Mouse (Mus musculus) mammary gland, adult 2 months (tissue): ENCODE data around the gene Gm44579. TPM values are rescaled to one million over a fixed set of nuclear protein-coding genes. Genes with fewer than 3 reads are reported as not detected.

Experiments
- polyA plus RNA-seq: library from polyadenylated mRNA; depleted of rRNA; stranded (reverse); fragments of >200 nt; gene quantifications from 2 replicates; pipeline ENCODE4 v1.2.3, GENCODE M21; 2012; ENCODE audit warnings: low replicate concordance; rRNA removed

Gene Gm44579
- not detected in 2 replicates for polyA plus RNA-seq

GRCm38 (mm10) chr15:98220877-98221276 lies at the start of gene Gm44579, which contains the start of gene Olfr287:
Gene Gm44579 (minus strand): TSS chr15:98220977.
Gene Olfr287 (minus strand): TSS chr15:98221056.

GRCm38 (mm10) chr15:98257193-98257592 lies 36.4 kb upstream of the Gm44579 start, which contains the start of gene H1fnt:
Gene H1fnt (minus strand): TSS chr15:98257293.

GRCm38 (mm10) chr15:98234350-98234749 lies 13.6 kb upstream of the Gm44579 start, which contains the start of gene Olfr286:
Gene Olfr286 (minus strand): TSS chr15:98234450.

GRCm38 (mm10) chr15:98195442-98195841 lies 25.3 kb downstream of the Gm44579 start, which contains the start of gene Olfr288:
Gene Olfr288 (minus strand): TSS chr15:98195542.

GRCm38 (mm10) chr15:98166963-98167644 lies 53.7 kb downstream of the Gm44579 start, which contains the start of gene Ccdc184:
Gene Ccdc184 (plus strand): TSS chr15:98167158.

GRCm38 (mm10) chr15:98165525-98165924 lies 55.3 kb downstream of the Gm44579 start, which contains the start of gene Asb8:
Gene Asb8 (minus strand): TSS chr15:98165625.

Other genes starting within 250 kb of the Gm44579 start
- 0.04 TPM in 2 replicates for gene Col2a1, start 216.3 kb downstream of the Gm44579 start, polyA plus RNA-seq
- 17.8 and 350 TPM in 2 replicates for gene Pfkm, start 128.4 kb downstream of the Gm44579 start, polyA plus RNA-seq
- gene Senp1, start 127.2 kb downstream of the Gm44579 start, polyA plus RNA-seq, result 9.2 and 13.4 TPM in 2 replicates
- gene Asb8, start 55.4 kb downstream of the Gm44579 start, polyA plus RNA-seq, result 39.8 and 71.3 TPM in 2 replicates
- gene Ccdc184, start 53.8 kb downstream of the Gm44579 start, polyA plus RNA-seq, result 0.19 and 0.32 TPM in 2 replicates
- not detected in 2 replicates for gene Olfr288, start 25.4 kb downstream of the Gm44579 start, polyA plus RNA-seq
- not detected in 2 replicates for gene Olfr287, start 79 bp upstream of the Gm44579 start, polyA plus RNA-seq
- gene Olfr286, start 13.5 kb upstream of the Gm44579 start, polyA plus RNA-seq, result not detected in 2 replicates
- gene H1fnt, start 36.3 kb upstream of the Gm44579 start, polyA plus RNA-seq, result not detected in 2 replicates
- 1.3 and 3.5 TPM in 2 replicates for gene Zfp641, start 75.2 kb upstream of the Gm44579 start, polyA plus RNA-seq
- gene Olfr285, start 96.4 kb upstream of the Gm44579 start, polyA plus RNA-seq, result not detected in 2 replicates
- gene Olfr284, start 120.0 kb upstream of the Gm44579 start, polyA plus RNA-seq, result not detected in 2 replicates
- gene Olfr283, start 160.0 kb upstream of the Gm44579 start, polyA plus RNA-seq, result not detected in 2 replicates
- gene Olfr282, start 210.2 kb upstream of the Gm44579 start, polyA plus RNA-seq, result not detected in 2 replicates
- gene Olfr281, start 231.6 kb upstream of the Gm44579 start, polyA plus RNA-seq, result not detected in 2 replicates
- gene OR5BS1P, start 248.9 kb upstream of the Gm44579 start, polyA plus RNA-seq, result not detected in 2 replicates